Mouse (Mus musculus) G1E (cell line): ENCODE results near the gene Serinc2. TPM values are rescaled to one million over a fixed set of nuclear protein-coding genes. Genes with fewer than 3 reads are reported as not detected.

Experiments
- ATAC-seq: 2 replicates; pipeline ENCODE4 v1.8.0; 2016; ENCODE audit warnings: mild to moderate bottlenecking; ENCODE audit not compliant: insufficient number of reproducible peaks, poor library complexity, low FRiP score, severe bottlenecking; ENCODE audit errors: extremely low read depth
- DNase-seq: peaks from one replicate; pipeline ENCODE4 v3.0.0; 2012; ENCODE audit warnings: low spot score
- H3K27me3 ChIP-seq: 2 replicates; pipeline ENCODE4 v1.6.1; 2012; ENCODE audit warnings: mild to moderate bottlenecking, low read length, inconsistent platforms; ENCODE audit not compliant: insufficient read depth
- H3K36me3 ChIP-seq: replicated peaks from 2 replicates; pipeline ENCODE3; 2012; ENCODE audit warnings: mild to moderate bottlenecking, inconsistent platforms
- H3K4me1 ChIP-seq: 2 replicates; pipeline ENCODE4 v1.6.1; 2012; ENCODE audit warnings: low read depth, low read length, inconsistent platforms, mixed read lengths; ENCODE audit not compliant: insufficient read depth
- H3K4me3 ChIP-seq: 2 replicates; pipeline ENCODE4 v1.5.1; 2012; ENCODE audit warnings: low read depth, mild to moderate bottlenecking, inconsistent platforms, low read length, moderate library complexity, mixed read lengths
- H3K9me3 ChIP-seq: replicated peaks from 2 replicates; pipeline ENCODE4 v1.6.1; 2012; ENCODE audit warnings: inconsistent platforms
- CTCF ChIP-seq: IDR thresholded peaks from 2 replicates; pipeline ENCODE4 v1.5.1; 2012; ENCODE audit warnings: low read depth, low read length, inconsistent platforms, mixed read lengths
- GATA1 ChIP-seq: IDR thresholded peaks from 2 replicates; pipeline ENCODE4 v1.6.1; 2012; ENCODE audit warnings: borderline replicate concordance, low read length, inconsistent platforms, mixed read lengths
- GATA2 ChIP-seq: IDR thresholded peaks from 2 replicates; pipeline ENCODE4 v1.6.1; 2012; ENCODE audit warnings: low read depth, low read length, inconsistent platforms, borderline replicate concordance
- POLR2AphosphoS5 ChIP-seq: IDR thresholded peaks from 2 replicates; pipeline ENCODE4 v1.6.1; 2012; ENCODE audit warnings: low read depth, low read length, inconsistent platforms; ENCODE audit not compliant: insufficient replicate concordance
- TAL1 ChIP-seq: conservative IDR thresholded peaks from 2 replicates; pipeline ENCODE4 v1.6.1; 2012; ENCODE audit warnings: low read depth, low read length, inconsistent platforms, mixed read lengths
- polyA plus RNA-seq: library from polyadenylated mRNA; stranded (reverse); fragments of >175 nt; gene quantifications from 2 replicates; pipeline ENCODE4 v1.2.3, GENCODE M21; 2012
- total RNA-seq, 2 experiments: library from RNA; stranded (forward) in 1 of 2; stranded (reverse) in 1 of 2; fragments of 200-1000 nt in 1 of 2; fragments of >200 nt in 1 of 2; fragmentation: Nextera tagmentation in 1 of 2; gene quantifications; 2 replicates each; pipeline ENCODE4 v1.2.3; 2014 to 2017

Serinc2 gene
- total and polyA plus RNA-seq, 3 experiments: not detected

- DNase-seq (no peak), ATAC-seq (no peak)
- Histone ChIP-seq H3K36me3 (no peaks in the 10 kb centered on the region), H3K27me3 (0 out of 2 replicates have a peak, but pooled peaks cover 4% of the 10 kb centered on the region), H3K4me3 (no peak overlapping the region), H3K9me3 (no peaks in the 10 kb centered on the region), H3K4me1 (no peaks in the 10 kb centered on the region; the same call in 1 of the 2 replicates)
- TF ChIP-seq CTCF (no peak), TAL1 (no peak), POLR2AphosphoS5 (no peak), GATA1 (no peak), GATA2 (no peak)
Measured at GRCm38 (mm10) chr4:130240695-130241094, 38.3 kb downstream of the Serinc2 start.

- ATAC-seq (no peak), DNase-seq (no peak)
- no peak overlapping the region for H3K4me3 ChIP-seq
- no peaks in the 10 kb centered on the region for H3K36me3 ChIP-seq
- no peaks in the 10 kb centered on the region for H3K9me3 ChIP-seq
- TF ChIP-seq POLR2AphosphoS5 (no peak), GATA1 (no peak), TAL1 (no peak), GATA2 (no peak), CTCF (no peak)
- H3K27me3 ChIP-seq: 0 out of 2 replicates have a peak, but pooled peaks cover 7% of the 10 kb centered on the region
- H3K4me1 ChIP-seq: no peaks in the 10 kb centered on the region
Measured at GRCm38 (mm10) chr4:130237607-130238006, 41.4 kb downstream of the Serinc2 start.

- ATAC-seq (no peak), DNase-seq (no peak)
- Histone ChIP-seq H3K9me3 (no peaks in the 10 kb centered on the region), H3K27me3 (0 out of 2 replicates have a peak, but pooled peaks cover 7% of the 10 kb centered on the region), H3K36me3 (no peaks in the 10 kb centered on the region), H3K4me3 (no peak overlapping the region), H3K4me1 (no peaks in the 10 kb centered on the region)
- TF ChIP-seq GATA2 (no peak), TAL1 (no peak)
Measured at GRCm38 (mm10) chr4:130236361-130236760, 42.6 kb downstream of the Serinc2 start.

GRCm38 (mm10) chr4:130224071-130224470 lies 54.9 kb downstream of the Serinc2 start:
- DNase-seq (no peak), ATAC-seq (no peak)
- Histone ChIP-seq H3K27me3 (peaks cover 40% of the 10 kb centered on the region), H3K4me3 (no peak overlapping the region), H3K36me3 (no peaks in the 10 kb centered on the region), H3K9me3 (no peaks in the 10 kb centered on the region), H3K4me1 (peaks cover 2% of the 10 kb centered on the region; the same call in 1 of the 2 replicates)
- TF ChIP-seq GATA1: no peak
- TF ChIP-seq POLR2AphosphoS5: no peak
- TF ChIP-seq GATA2: no peak
- TF ChIP-seq CTCF: no peak

GRCm38 (mm10) chr4:130222179-130222578 lies 56.8 kb downstream of the Serinc2 start, which contains the start of gene Gm853:
TSS of gene Gm853 (minus strand) at chr4:130222401.
- no peak for ATAC-seq
- no peak for DNase-seq
- Histone ChIP-seq H3K36me3 (no peaks in the 10 kb centered on the region), H3K9me3 (no peaks in the 10 kb centered on the region), H3K4me3 (no peak within 1 kb of the TSS), H3K4me1 (peaks cover 2% of the 10 kb centered on the region; the same call in 1 of the 2 replicates), H3K27me3 (peaks cover 47% of the 10 kb centered on the region)
- TF ChIP-seq GATA2 (no peak), CTCF (no peak)

GRCm38 (mm10) chr4:130220176-130220575 lies 58.8 kb downstream of the Serinc2 start:
- no peaks in the 10 kb centered on the region for H3K36me3 ChIP-seq
- TF ChIP-seq GATA2: no peak
- TF ChIP-seq CTCF: no peak
- DNase-seq: no peak
- H3K4me1 ChIP-seq: peaks cover 2% of the 10 kb centered on the region; the same call in 1 of the 2 replicates
- ATAC-seq: no peak
- H3K4me3 ChIP-seq: no peak overlapping the region
- no peaks in the 10 kb centered on the region for H3K9me3 ChIP-seq
- H3K27me3 ChIP-seq: peaks cover 51% of the 10 kb centered on the region

- DNase-seq (no peak), ATAC-seq (no peak)
- Histone ChIP-seq H3K4me3 (no peak overlapping the region), H3K36me3 (no peaks in the 10 kb centered on the region), H3K4me1 (peaks cover 27% of the 10 kb centered on the region), H3K27me3 (peaks cover 34% of the 10 kb centered on the region), H3K9me3 (no peaks in the 10 kb centered on the region)
- TF ChIP-seq GATA2: no peak
- no peak for TF ChIP-seq POLR2AphosphoS5
- no peak for TF ChIP-seq GATA1
- TF ChIP-seq TAL1: no peak
- no peak for TF ChIP-seq CTCF
Measured at GRCm38 (mm10) chr4:130215392-130215791, 63.6 kb downstream of the Serinc2 start.
